Mouse (Mus musculus) C2C12 (cell line): Measurements from ENCODE around the gene Fbxw11.

Experiments
- CEBPB ChIP-seq: IDR thresholded peaks from one replicate; pipeline ENCODE4 v1.6.1; 2011; ENCODE audit warnings: low read depth, mild to moderate bottlenecking, control low read depth, moderate library complexity
- CTCF ChIP-seq: IDR thresholded peaks from one replicate; pipeline ENCODE4 v1.5.1; 2011; ENCODE audit not compliant: control insufficient read depth, insufficient read depth, insufficient read length
- MAX ChIP-seq: IDR thresholded peaks from one replicate; pipeline ENCODE4 v1.6.1; 2011; ENCODE audit warnings: mild to moderate bottlenecking, control low read depth
- MYOD1 ChIP-seq: IDR thresholded peaks from one replicate; pipeline ENCODE4 v1.6.1; 2011; ENCODE audit warnings: low read depth; ENCODE audit not compliant: control insufficient read depth, insufficient read length

DNA sequence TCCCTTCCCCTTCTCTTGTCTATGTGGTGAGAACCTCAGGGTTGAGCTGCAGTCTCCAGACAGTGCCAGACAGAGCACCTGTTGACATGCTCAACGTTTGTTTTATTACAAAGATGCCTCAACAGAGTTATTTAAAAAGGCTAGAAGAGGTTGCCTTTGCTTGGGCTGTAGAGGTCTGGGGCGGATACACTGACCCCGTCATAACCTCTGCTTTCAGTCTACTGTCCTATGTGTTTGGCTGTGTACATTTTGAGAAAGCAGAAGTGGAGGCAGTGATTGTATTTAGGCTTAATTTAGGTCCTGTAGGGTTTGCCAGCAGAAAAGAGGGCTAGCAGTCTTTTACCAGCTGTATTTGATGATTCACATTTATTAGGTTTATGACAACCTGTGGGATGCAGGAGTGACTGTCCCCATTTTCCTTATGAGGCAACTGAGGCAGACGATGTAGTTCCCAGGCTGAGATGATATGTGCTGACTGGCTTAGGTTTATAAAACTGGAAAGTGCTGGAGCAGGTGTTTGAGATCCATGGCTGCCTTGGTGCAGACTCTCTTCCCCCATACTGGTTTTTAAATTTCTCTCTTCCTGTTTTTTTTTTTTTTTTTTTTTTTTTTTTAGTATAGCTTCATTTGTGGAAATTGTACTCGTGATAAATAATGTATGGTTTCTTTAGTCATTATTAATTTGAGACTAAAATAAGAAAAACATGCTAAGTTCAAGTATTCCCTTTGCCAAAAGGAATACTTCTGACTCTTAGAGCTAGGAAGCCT is 40.0 kb downstream of the Fbxw11 start:
- TF ChIP-seq MYOD1 = no peak
- no peak for TF ChIP-seq CTCF
- TF ChIP-seq CEBPB = no peak
- TF ChIP-seq MAX = no peak
